ENCODE assay signal across 19 mouse cellular contexts in the genomic region with DNA sequence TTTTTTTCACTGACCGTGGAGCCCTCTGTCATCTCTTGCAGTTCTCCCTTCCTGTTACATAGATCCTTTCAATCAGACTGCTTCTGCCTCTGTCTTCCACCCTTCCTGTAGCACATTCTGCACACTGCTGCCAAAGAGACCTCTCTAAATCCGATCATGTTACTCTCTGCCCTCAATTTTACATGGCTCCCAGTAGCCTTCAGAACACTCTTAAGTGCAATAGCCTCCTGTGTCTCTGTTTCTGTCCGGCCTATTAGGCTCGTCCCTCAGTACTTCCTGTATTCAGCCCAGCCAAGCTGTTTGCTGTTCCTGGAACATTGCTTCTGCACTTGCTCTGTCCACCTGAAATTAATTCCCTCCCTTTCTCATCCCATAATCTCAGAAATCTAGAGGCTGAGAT. TPM values are rescaled to one million over a fixed set of nuclear protein-coding genes. Genes with fewer than 3 reads are reported as not detected.
A peak's percentile ranks its signal among the peaks of the same experiment; 100 is the strongest.
DNase-seq lines count a peak whose midpoint lies in the region; ATAC-seq and TF ChIP-seq lines count a peak whose summit lies in the region.
"Had no signal": no experiment of that assay in that cellular context is flagged by ENCODE, and none has a peak within 500 bp of the region (broad histone marks: within the 10 kb centered on the region; RNA-seq: fewer than 3 reads in every experiment).

No protein-coding gene starts in this region.

- no peak for TF ChIP-seq CTCF in cerebellum, adult 2 months (IDR thresholded peaks at IDR 0.05; ENCODE audit: borderline replicate concordance, insufficient read depth, low read depth, low read length)
- TF ChIP-seq CTCF in heart, adult 2 months (IDR thresholded peaks at IDR 0.05), result no peak
- no peak for TF ChIP-seq CTCF in stomach, postnatal 0 days (IDR thresholded peaks at IDR 0.05; ENCODE audit: low read depth)

- WGBS in cerebellum, adult 2 months, result 32% methylated on average over 4 of the region's 4 CpGs
- 25% methylated on average over 4 of the region's 4 CpGs for WGBS in heart, adult 2 months
- WGBS in heart, embryonic 11.5 days (ENCODE audit: insufficient replicate concordance), result 81% methylated on average over 4 of the region's 4 CpGs
- 60% methylated on average over 4 of the region's 4 CpGs for WGBS in limb, embryonic 15.5 days
- 86% methylated on average over 4 of the region's 4 CpGs for WGBS in limb, embryonic 10.5 days
- 66% methylated on average over 4 of the region's 4 CpGs for WGBS in stomach, embryonic 15.5 days
- WGBS in stomach, postnatal 0 days, result 74% methylated on average over 4 of the region's 4 CpGs

- ATAC-seq in heart, embryonic 11.5 days (replicated peaks; ENCODE audit: insufficient number of reproducible peaks, low FRiP score, low TSS enrichment), result no peak
- no peak for ATAC-seq in limb, embryonic 15.5 days (ENCODE audit: insufficient number of reproducible peaks, low FRiP score, low TSS enrichment, low read depth)
- ATAC-seq in stomach, embryonic 15.5 days (ENCODE audit: insufficient read depth, low FRiP score, low read depth), result no peak
- no peak for ATAC-seq in stomach, postnatal 0 days (ENCODE audit: low FRiP score, low TSS enrichment)
- ATAC-seq: inflammation-experienced regulatory T-cells, adult 6 months had no signal

- peaks cover 14% of the 10 kb centered on the region for H3K79me2 ChIP-seq in heart, adult 2 months (replicated peaks; ENCODE audit: control insufficient read depth, insufficient read depth, low read length)

- H3K9me3 ChIP-seq in heart, embryonic 11.5 days (replicated peaks; ENCODE audit: control insufficient read depth, low read length), result no peaks in the 10 kb centered on the region
- no peaks in the 10 kb centered on the region for H3K9me3 ChIP-seq in limb, embryonic 15.5 days
- H3K9me3 ChIP-seq in limb, embryonic 10.5 days (replicated peaks), result no peaks in the 10 kb centered on the region
- H3K9me3 ChIP-seq in stomach, embryonic 15.5 days, result no peaks in the 10 kb centered on the region
- no peaks in the 10 kb centered on the region for H3K9me3 ChIP-seq in stomach, postnatal 0 days (ENCODE audit: control insufficient read depth, low read length)
- H3K9me3 ChIP-seq: hindbrain, embryonic 10.5 days; liver, embryonic 13.5 days; megakaryocyte, embryonic 14.5 days had no signal

- intact Hi-C loops in heart, adult 2 months (cut with DNase I), result no loop called here

- no peak for TF ChIP-seq EP300 in heart, adult 2 months (IDR thresholded peaks at IDR 0.05; ENCODE audit: insufficient read depth, low read depth, low read length)
- no peak for TF ChIP-seq EP300 in stomach, postnatal 0 days (optimal IDR thresholded peaks at IDR 0.05)

- H3K4me2 ChIP-seq in heart, embryonic 11.5 days, result no peak overlapping the region
- H3K4me2 ChIP-seq in limb, embryonic 15.5 days, result no peak overlapping the region
- no peak overlapping the region for H3K4me2 ChIP-seq in stomach, embryonic 15.5 days
- no peak overlapping the region for H3K4me2 ChIP-seq in stomach, postnatal 0 days (replicated peaks; ENCODE audit: low read depth)
- H3K4me2 ChIP-seq: liver, embryonic 13.5 days had no signal

- H3K9ac ChIP-seq in heart, adult 2 months (ENCODE audit: low read depth, low read length), result peak overlapping the region; percentile 22; the same call in 1 of the 2 replicates
- no peak overlapping the region for H3K9ac ChIP-seq in heart, embryonic 11.5 days (ENCODE audit: low read depth, low read length)
- H3K9ac ChIP-seq in limb, embryonic 15.5 days, result no peak overlapping the region
- no peak overlapping the region for H3K9ac ChIP-seq in stomach, embryonic 15.5 days
- H3K9ac ChIP-seq in stomach, postnatal 0 days (ENCODE audit: low read length), result no peak overlapping the region
- H3K9ac ChIP-seq: liver, embryonic 13.5 days had no signal

- peaks cover 43% of the 10 kb centered on the region for H3K36me3 ChIP-seq in heart, adult 2 months (ENCODE audit: control insufficient read depth, insufficient read depth, low read length)
- H3K36me3 ChIP-seq in heart, embryonic 11.5 days (ENCODE audit: control insufficient read depth, insufficient read depth, low read length), result no peaks in the 10 kb centered on the region
- peaks cover 10% of the 10 kb centered on the region for H3K36me3 ChIP-seq in limb, embryonic 15.5 days
- peaks cover 16% of the 10 kb centered on the region for H3K36me3 ChIP-seq in limb, embryonic 10.5 days
- H3K36me3 ChIP-seq in stomach, embryonic 15.5 days, result no peaks in the 10 kb centered on the region
- 0 out of 2 replicates have a peak, but pooled peaks cover 2% of the 10 kb centered on the region for H3K36me3 ChIP-seq in stomach, postnatal 0 days (ENCODE audit: control insufficient read depth, insufficient read depth, low read length)

- no peak for TF ChIP-seq POLR2A in cerebellum, adult 2 months (IDR thresholded peaks at IDR 0.05; ENCODE audit: borderline replicate concordance, insufficient read depth, low read length)
- TF ChIP-seq POLR2A in heart, adult 2 months (IDR thresholded peaks at IDR 0.05; ENCODE audit: insufficient read depth, low read depth, low read length), result no peak

- no peak for DNase-seq in cerebellum, adult 2 months
- DNase-seq in cerebellum, adult 11-12 months, result no peak
- DNase-seq in heart, adult 2 months, result no peak
- DNase-seq in limb, embryonic 10.5 days (ENCODE audit: low spot score), result no peak
- DNase-seq in stomach, postnatal 0 days (ENCODE audit: low spot score), result no peak
- DNase-seq: cerebellum, adult 11 months; kidney, adult 9 months; kidney, postnatal 4 days; liver, embryonic 13.5 days; lung, postnatal 10 days; right cerebral cortex, postnatal 25 days; thymus, adult 18-20 months had no signal

- H3K27me3 ChIP-seq in cerebellum, adult 2 months (ENCODE audit: control insufficient read depth, insufficient read depth, low read length), result no peaks in the 10 kb centered on the region
- H3K27me3 ChIP-seq in heart, adult 2 months (ENCODE audit: control insufficient read depth, insufficient read depth, low read length), result no peaks in the 10 kb centered on the region
- H3K27me3 ChIP-seq in heart, embryonic 11.5 days (ENCODE audit: control insufficient read depth, insufficient read depth, low read length), result no peaks in the 10 kb centered on the region
- no peaks in the 10 kb centered on the region for H3K27me3 ChIP-seq in limb, embryonic 15.5 days
- no peaks in the 10 kb centered on the region for H3K27me3 ChIP-seq in limb, embryonic 10.5 days (ENCODE audit: low read depth, poor library complexity, severe bottlenecking)
- H3K27me3 ChIP-seq in stomach, embryonic 15.5 days (replicated peaks), result no peaks in the 10 kb centered on the region
- no peaks in the 10 kb centered on the region for H3K27me3 ChIP-seq in stomach, postnatal 0 days (ENCODE audit: control insufficient read depth, insufficient read depth, low read length)
- H3K27me3 ChIP-seq: liver, embryonic 13.5 days; megakaryocyte, embryonic 14.5 days had no signal

- H3K27ac ChIP-seq in cerebellum, adult 2 months (ENCODE audit: insufficient read depth, low read length), result peak overlapping the region; percentile 55; the same call in 1 of the 2 replicates
- peak overlapping the region; percentile 40 for H3K27ac ChIP-seq in heart, adult 2 months
- no peak overlapping the region for H3K27ac ChIP-seq in heart, embryonic 11.5 days (ENCODE audit: low read depth, low read length)
- 0 out of 2 replicates have a peak overlapping the region, but pooled peaks have one; percentile 5 for H3K27ac ChIP-seq in limb, embryonic 15.5 days
- no peak overlapping the region for H3K27ac ChIP-seq in limb, embryonic 10.5 days
- peak overlapping the region; percentile 5; the same call in 1 of the 2 replicates for H3K27ac ChIP-seq in stomach, embryonic 15.5 days
- H3K27ac ChIP-seq in stomach, postnatal 0 days (replicated peaks), result no peak overlapping the region
- H3K27ac ChIP-seq: hindbrain, embryonic 10.5 days; liver, embryonic 13.5 days had no signal

- H3K4me3 ChIP-seq in cerebellum, adult 2 months (replicated peaks; ENCODE audit: insufficient read depth, low read depth, low read length), result no peak overlapping the region
- no peak overlapping the region for H3K4me3 ChIP-seq in heart, adult 2 months
- no peak overlapping the region for H3K4me3 ChIP-seq in heart, embryonic 11.5 days (ENCODE audit: low read depth, low read length)
- no peak overlapping the region for H3K4me3 ChIP-seq in limb, embryonic 15.5 days
- no peak overlapping the region for H3K4me3 ChIP-seq in limb, embryonic 10.5 days
- H3K4me3 ChIP-seq in stomach, embryonic 15.5 days (replicated peaks), result no peak overlapping the region
- no peak overlapping the region for H3K4me3 ChIP-seq in stomach, postnatal 0 days (ENCODE audit: low read depth, low read length)
- H3K4me3 ChIP-seq: hindbrain, embryonic 10.5 days; liver, embryonic 13.5 days had no signal

- H3K4me1 ChIP-seq in cerebellum, adult 2 months (ENCODE audit: control insufficient read depth, insufficient read depth, low read length), result peaks cover 11% of the 10 kb centered on the region
- H3K4me1 ChIP-seq in heart, adult 2 months (ENCODE audit: control insufficient read depth, insufficient read depth, low read length), result peaks cover 36% of the 10 kb centered on the region
- H3K4me1 ChIP-seq in heart, embryonic 11.5 days (ENCODE audit: control insufficient read depth, insufficient read depth, low read length), result peaks cover 10% of the 10 kb centered on the region
- H3K4me1 ChIP-seq in limb, embryonic 15.5 days, result peaks cover 8% of the 10 kb centered on the region; the same call in 1 of the 2 replicates
- H3K4me1 ChIP-seq in limb, embryonic 10.5 days, result no peaks in the 10 kb centered on the region; the same call in 1 of the 2 replicates
- H3K4me1 ChIP-seq in stomach, embryonic 15.5 days, result peaks cover 6% of the 10 kb centered on the region; the same call in 1 of the 2 replicates
- no peaks in the 10 kb centered on the region; the same call in 1 of the 2 replicates for H3K4me1 ChIP-seq in stomach, postnatal 0 days (replicated peaks; ENCODE audit: control insufficient read depth, insufficient read depth)

RNA-seq across cellular contexts. Expression of a gene that starts 26.1 kb away (rescaled TPM):
- 15.0 and 16.3 TPM in 2 replicates for polyA plus RNA-seq in cerebellum, adult 2 months (2012; rRNA removed)
- total RNA-seq in heart, adult 2 months (2021), result 10 to 100 TPM; 77.5 to 83.8 TPM
- polyA plus RNA-seq in heart, adult 2 months (2012; rRNA removed), result 34.6 and 39.7 TPM in 2 replicates
- polyA plus RNA-seq in heart, embryonic 11.5 days (2014; fragmentation: Nextera tagmentation; extraction: Ambion mirVana), result 37.3 and 55.8 TPM in 2 replicates
- polyA plus RNA-seq in limb, embryonic 15.5 days (2015; fragmentation: Nextera tagmentation; extraction: Ambion mirVana), result 117 and 129 TPM in 2 replicates
- 62.9 and 73.7 TPM in 2 replicates for polyA plus RNA-seq in limb, embryonic 10.5 days (2016; fragmentation: Nextera tagmentation; extraction: Ambion mirVana)
- 109 TPM in 2 replicates for polyA plus RNA-seq in stomach, embryonic 15.5 days (2015; fragmentation: Nextera tagmentation; extraction: Ambion mirVana)
- 71.4 and 84.2 TPM in 2 replicates for polyA plus RNA-seq in stomach, postnatal 0 days (2015; fragmentation: Nextera tagmentation; extraction: Ambion mirVana)

RNA-seq across cellular contexts. Expression of a gene that starts 55.5 kb away (rescaled TPM):
- polyA plus RNA-seq in cerebellum, adult 2 months (2012; rRNA removed), result 7.4 and 10.9 TPM in 2 replicates
- not detected for total RNA-seq in heart, adult 2 months (2021)
- 0.53 and 0.66 TPM in 2 replicates for polyA plus RNA-seq in heart, adult 2 months (2012; rRNA removed)
- polyA plus RNA-seq in heart, embryonic 11.5 days (2014; fragmentation: Nextera tagmentation; extraction: Ambion mirVana), result 0.27 and 0.77 TPM in 2 replicates
- polyA plus RNA-seq in limb, embryonic 15.5 days (2015; fragmentation: Nextera tagmentation; extraction: Ambion mirVana), result 3.6 and 5.2 TPM in 2 replicates
- polyA plus RNA-seq in limb, embryonic 10.5 days (2016; fragmentation: Nextera tagmentation; extraction: Ambion mirVana), result 3.1 and 4.1 TPM in 2 replicates
- 6.8 and 7.8 TPM in 2 replicates for polyA plus RNA-seq in stomach, embryonic 15.5 days (2015; fragmentation: Nextera tagmentation; extraction: Ambion mirVana)
- 5.3 and 6.5 TPM in 2 replicates for polyA plus RNA-seq in stomach, postnatal 0 days (2015; fragmentation: Nextera tagmentation; extraction: Ambion mirVana)
- total RNA-seq: granulocyte monocyte progenitor cell, adult 5-6 weeks had no signal
- polyA plus RNA-seq: inflammation-experienced regulatory T-cells, adult 6 months had no signal

RNA-seq across cellular contexts. Expression of a gene that starts 55.9 kb away (rescaled TPM):
- polyA plus RNA-seq in cerebellum, adult 2 months (2012; rRNA removed), result 10.1 and 10.9 TPM in 2 replicates
- under 1 TPM in 1 of 2 experiments, not detected in 1; 0.11 TPM for total RNA-seq in heart, adult 2 months (2021)
- polyA plus RNA-seq in heart, adult 2 months (2012; rRNA removed), result 0.15 and 0.37 TPM in 2 replicates
- polyA plus RNA-seq in heart, embryonic 11.5 days (2014; fragmentation: Nextera tagmentation; extraction: Ambion mirVana), result 0.37 and 0.61 TPM in 2 replicates
- polyA plus RNA-seq in limb, embryonic 15.5 days (2015; fragmentation: Nextera tagmentation; extraction: Ambion mirVana), result not detected in 2 replicates
- 0.51 and 0.72 TPM in 2 replicates for polyA plus RNA-seq in limb, embryonic 10.5 days (2016; fragmentation: Nextera tagmentation; extraction: Ambion mirVana)
- polyA plus RNA-seq in stomach, embryonic 15.5 days (2015; fragmentation: Nextera tagmentation; extraction: Ambion mirVana), result 0.13 and 0.23 TPM in 2 replicates
- polyA plus RNA-seq in stomach, postnatal 0 days (2015; fragmentation: Nextera tagmentation; extraction: Ambion mirVana), result 0.11 and 0.19 TPM in 2 replicates
- polyA plus RNA-seq: inflammation-experienced regulatory T-cells, adult 6 months; liver, embryonic 13.5 days had no signal

Comparison
In these comparisons a context has a peak if more than half of its experiments do, and no peak if none do; other contexts are left out.
1. H3K27ac ChIP-seq: peak in cerebellum, adult 2 months (single experiment), heart, adult 2 months (single experiment), limb, embryonic 15.5 days (single experiment) and stomach, embryonic 15.5 days (single experiment); none in heart, embryonic 11.5 days (single experiment), limb, embryonic 10.5 days (single experiment) and stomach, postnatal 0 days (single experiment).